Comparison of ENCODE assay signal across 8 mouse cellular contexts in the genomic region with DNA sequence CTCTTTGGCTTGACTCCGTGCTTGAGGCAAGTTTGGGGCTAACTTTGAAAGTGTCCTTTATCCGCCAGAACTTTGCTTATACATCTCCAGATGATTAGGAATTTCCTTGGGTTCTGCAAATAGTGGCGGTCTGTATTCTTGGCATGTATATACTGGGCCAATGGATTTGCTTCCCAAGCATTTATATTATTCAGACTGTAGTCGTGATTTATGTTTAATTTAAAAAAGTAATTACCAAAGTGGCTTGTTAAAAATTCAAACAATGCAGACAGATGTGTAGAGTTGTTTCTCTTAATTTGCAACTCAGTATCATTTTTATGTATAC. TPM values are rescaled to one million over a fixed set of nuclear protein-coding genes. Genes with fewer than 3 reads are reported as not detected.
DNase-seq lines count a peak whose midpoint lies in the region; ATAC-seq lines count a peak whose summit lies in the region.

No protein-coding gene starts in this region.

- H3K27ac ChIP-seq in kidney, embryonic 15.5 days, result no peak overlapping the region
- no peak overlapping the region; the same call in 1 of the 2 replicates for H3K27ac ChIP-seq in brown adipose tissue, adult 24 weeks (replicated peaks; ENCODE audit: low read depth, low read length)
- no peak overlapping the region for H3K27ac ChIP-seq in hindbrain, embryonic 15.5 days (replicated peaks)
- H3K27ac ChIP-seq in midbrain, embryonic 16.5 days (ENCODE audit: low read length), result no peak overlapping the region

- WGBS in kidney, embryonic 15.5 days, result 14% methylated on average over 4 of the region's 4 CpGs
- 15% methylated on average over 4 of the region's 4 CpGs for WGBS in hindbrain, embryonic 15.5 days
- 15% methylated on average over 4 of the region's 4 CpGs for WGBS in midbrain, embryonic 16.5 days

- H3K4me2 ChIP-seq in kidney, embryonic 15.5 days, result peak overlapping the region; percentile 70
- peak overlapping the region; percentile 91 for H3K4me2 ChIP-seq in hindbrain, embryonic 15.5 days
- peak overlapping the region; percentile 90 for H3K4me2 ChIP-seq in midbrain, embryonic 16.5 days (ENCODE audit: low read length)

- H3K9me3 ChIP-seq in kidney, embryonic 15.5 days (replicated peaks), result no peaks in the 10 kb centered on the region
- H3K9me3 ChIP-seq in hindbrain, embryonic 15.5 days, result no peaks in the 10 kb centered on the region
- H3K9me3 ChIP-seq in midbrain, embryonic 16.5 days (replicated peaks; ENCODE audit: control insufficient read depth, low read length, poor library complexity, severe bottlenecking), result no peaks in the 10 kb centered on the region

- H3K36me3 ChIP-seq in kidney, embryonic 15.5 days, result no peaks in the 10 kb centered on the region
- no peaks in the 10 kb centered on the region for H3K36me3 ChIP-seq in hindbrain, embryonic 15.5 days
- no peaks in the 10 kb centered on the region for H3K36me3 ChIP-seq in midbrain, embryonic 16.5 days (ENCODE audit: control insufficient read depth, insufficient read depth, low read length)

- peak overlapping the region; percentile 29 for H3K9ac ChIP-seq in kidney, embryonic 15.5 days
- peak overlapping the region; percentile 45 for H3K9ac ChIP-seq in hindbrain, embryonic 15.5 days
- peak overlapping the region; percentile 52 for H3K9ac ChIP-seq in midbrain, embryonic 16.5 days (ENCODE audit: low read depth, low read length)

- peaks cover 38% of the 10 kb centered on the region for H3K27me3 ChIP-seq in kidney, embryonic 15.5 days
- H3K27me3 ChIP-seq in hindbrain, embryonic 15.5 days, result 0 out of 2 replicates have a peak, but pooled peaks cover 2% of the 10 kb centered on the region
- H3K27me3 ChIP-seq in midbrain, embryonic 16.5 days (ENCODE audit: control insufficient read depth, insufficient read depth, low read depth, low read length), result no peaks in the 10 kb centered on the region; the same call in 1 of the 2 replicates

- peaks cover 24% of the 10 kb centered on the region for H3K4me1 ChIP-seq in kidney, embryonic 15.5 days
- H3K4me1 ChIP-seq in brown adipose tissue, adult 24 weeks (ENCODE audit: control insufficient read depth, insufficient read depth, insufficient read length, low read length), result peaks cover 5% of the 10 kb centered on the region; the same call in 1 of the 2 replicates
- no peaks in the 10 kb centered on the region; the same call in 1 of the 2 replicates for H3K4me1 ChIP-seq in hindbrain, embryonic 15.5 days (replicated peaks)
- peaks cover 4% of the 10 kb centered on the region; the same call in 1 of the 2 replicates for H3K4me1 ChIP-seq in midbrain, embryonic 16.5 days (ENCODE audit: control insufficient read depth, insufficient read depth, low read length)

- H3K4me3 ChIP-seq in kidney, embryonic 15.5 days (replicated peaks), result peak overlapping the region; percentile 52
- peak overlapping the region; percentile 85 for H3K4me3 ChIP-seq in brown adipose tissue, adult 24 weeks (ENCODE audit: insufficient read depth, low read depth, low read length)
- H3K4me3 ChIP-seq in hindbrain, embryonic 15.5 days, result peak overlapping the region; percentile 48
- H3K4me3 ChIP-seq in midbrain, embryonic 16.5 days (ENCODE audit: low read depth, low read length), result peak overlapping the region; percentile 47

- peak; percentile 14 for ATAC-seq in kidney, embryonic 15.5 days (replicated peaks; ENCODE audit: low FRiP score)
- ATAC-seq in hindbrain, embryonic 15.5 days (ENCODE audit: low FRiP score, low read depth), result peak; percentile 59; the same call in 1 of the 2 replicates
- peak; percentile 38; the same call in 1 of the 2 replicates for ATAC-seq in midbrain, embryonic 16.5 days

- DNase-seq in kidney, postnatal 36 days, result no peak
- DNase-seq in layer of hippocampus, adult 9-10 months (ENCODE audit: low spot score), result no peak
- DNase-seq in adrenal gland, postnatal 14 days, result no peak
- no peak for DNase-seq in right cerebral cortex, postnatal 4 days

RNA-seq across cellular contexts. Expression of a gene that starts 0.3 kb away (rescaled TPM):
- 2.1 and 3.2 TPM in 2 replicates for polyA plus RNA-seq in kidney, embryonic 15.5 days (2015; fragmentation: Nextera tagmentation; extraction: Ambion mirVana)
- polyA plus RNA-seq in brown adipose tissue, adult 24 weeks (2012; ENCODE audit: insufficient read depth, insufficient read length, missing spikeins), result 1.8 and 2.3 TPM in 2 replicates
- polyA plus RNA-seq in hindbrain, embryonic 15.5 days (2015; fragmentation: Nextera tagmentation; extraction: Ambion mirVana), result 1.8 and 2.9 TPM in 2 replicates
- polyA plus RNA-seq in midbrain, embryonic 16.5 days (2015; fragmentation: Nextera tagmentation; extraction: Ambion mirVana), result 1.5 and 1.6 TPM in 2 replicates
- total RNA-seq in adrenal gland, postnatal 14 days (2021), result 1.2 and 1.9 TPM in 2 replicates

RNA-seq across cellular contexts. Expression of a gene that starts 35.5 kb away (rescaled TPM):
- 0.22 and 0.43 TPM in 2 replicates for polyA plus RNA-seq in kidney, embryonic 15.5 days (2015; fragmentation: Nextera tagmentation; extraction: Ambion mirVana)
- 38.7 and 83.7 TPM in 2 replicates for polyA plus RNA-seq in brown adipose tissue, adult 24 weeks (2012; ENCODE audit: insufficient read depth, insufficient read length, missing spikeins)
- polyA plus RNA-seq in hindbrain, embryonic 15.5 days (2015; fragmentation: Nextera tagmentation; extraction: Ambion mirVana), result 0.87 and 0.96 TPM in 2 replicates
- 1.2 and 1.3 TPM in 2 replicates for polyA plus RNA-seq in midbrain, embryonic 16.5 days (2015; fragmentation: Nextera tagmentation; extraction: Ambion mirVana)
- 15.9 and 17.5 TPM in 2 replicates for total RNA-seq in adrenal gland, postnatal 14 days (2021)

RNA-seq across cellular contexts. Expression of a gene that starts 54.0 kb away (rescaled TPM):
- polyA plus RNA-seq in kidney, embryonic 15.5 days (2015; fragmentation: Nextera tagmentation; extraction: Ambion mirVana), result 21.6 and 22.2 TPM in 2 replicates
- 4.9 and 6.3 TPM in 2 replicates for polyA plus RNA-seq in brown adipose tissue, adult 24 weeks (2012; ENCODE audit: insufficient read depth, insufficient read length, missing spikeins)
- polyA plus RNA-seq in hindbrain, embryonic 15.5 days (2015; fragmentation: Nextera tagmentation; extraction: Ambion mirVana), result 49.1 and 62.6 TPM in 2 replicates
- 35.3 and 39.9 TPM in 2 replicates for polyA plus RNA-seq in midbrain, embryonic 16.5 days (2015; fragmentation: Nextera tagmentation; extraction: Ambion mirVana)
- total RNA-seq in adrenal gland, postnatal 14 days (2021), result 3.2 and 17.9 TPM in 2 replicates

Comparison
In these comparisons a context has a peak if more than half of its experiments do, and no peak if none do; other contexts are left out.
1. RNA of a gene that starts 35.5 kb away (polyA plus RNA-seq): 38.7 to 83.7 TPM in brown adipose tissue, adult 24 weeks; 1.2 to 1.3 TPM in midbrain, embryonic 16.5 days, 0.87 to 0.96 TPM in hindbrain, embryonic 15.5 days and 0.22 to 0.43 TPM in kidney, embryonic 15.5 days; every median in the first group is over 10 times any median in the second.
2. Peak in every context shown above with its lines, with median percentiles within 50 percentile points of each other: ATAC-seq, H3K4me2 ChIP-seq, H3K4me3 ChIP-seq and H3K9ac ChIP-seq.